Mouse (Mus musculus): ENCODE results near the gene Sbf2. TPM values are rescaled to one million over a fixed set of nuclear protein-coding genes. Genes with fewer than 3 reads are reported as not detected.
A peak's percentile ranks its signal among the peaks of the same experiment; 100 is the strongest.
"Not testable (repeated sequence)": the region's sequence is repeated elsewhere in the genome, so short reads cannot be mapped to it uniquely, and the experiment has no call there.

Gene Sbf2
- total RNA-seq, 2 experiments from 2014 or later, result 0.35 TPM; not detected in 1

- no peak for ATAC-seq (replicated peaks; ENCODE audit: low FRiP score, low TSS enrichment, poor library complexity, severe bottlenecking)
Observed at GRCm38 (mm10) chr7:110470987-110471386, 143.7 kb downstream of the Sbf2 start.

- no peak for ATAC-seq (replicated peaks; ENCODE audit: low FRiP score, low TSS enrichment, poor library complexity, severe bottlenecking)
Observed at GRCm38 (mm10) chr7:110463471-110463870, 151.3 kb downstream of the Sbf2 start.

- peak; percentile 91 for ATAC-seq (replicated peaks; ENCODE audit: low FRiP score, low TSS enrichment, poor library complexity, severe bottlenecking)
Observed at GRCm38 (mm10) chr7:110432301-110432700, 182.4 kb downstream of the Sbf2 start.

- ATAC-seq (replicated peaks; ENCODE audit: low FRiP score, low TSS enrichment, poor library complexity, severe bottlenecking), result no peak
Observed at GRCm38 (mm10) chr7:110416318-110416717, 198.4 kb downstream of the Sbf2 start.

GRCm38 (mm10) chr7:110414276-110414675 lies 200.4 kb downstream of the Sbf2 start:
- no peak for ATAC-seq (replicated peaks; ENCODE audit: low FRiP score, low TSS enrichment, poor library complexity, severe bottlenecking)

- ATAC-seq (replicated peaks; ENCODE audit: low FRiP score, low TSS enrichment, poor library complexity, severe bottlenecking), result no peak
Observed at GRCm38 (mm10) chr7:110402092-110402491, 212.6 kb downstream of the Sbf2 start.

- ATAC-seq (replicated peaks; ENCODE audit: low FRiP score, low TSS enrichment, poor library complexity, severe bottlenecking), result no peak
Observed at GRCm38 (mm10) chr7:110392576-110392975, 222.1 kb downstream of the Sbf2 start.

GRCm38 (mm10) chr7:110391632-110392031 lies 223.1 kb downstream of the Sbf2 start:
- ATAC-seq (replicated peaks; ENCODE audit: low FRiP score, low TSS enrichment, poor library complexity, severe bottlenecking), result no peak

GRCm38 (mm10) chr7:110388889-110389288 lies 225.8 kb downstream of the Sbf2 start:
- not testable (repeated sequence) for ATAC-seq (replicated peaks; ENCODE audit: low FRiP score, low TSS enrichment, poor library complexity, severe bottlenecking)

GRCm38 (mm10) chr7:110387565-110387964 lies 227.2 kb downstream of the Sbf2 start:
- no peak for ATAC-seq (replicated peaks; ENCODE audit: low FRiP score, low TSS enrichment, poor library complexity, severe bottlenecking)

GRCm38 (mm10) chr7:110385482-110385881 lies 229.2 kb downstream of the Sbf2 start:
- no peak for ATAC-seq (replicated peaks; ENCODE audit: low FRiP score, low TSS enrichment, poor library complexity, severe bottlenecking)

- no peak for ATAC-seq (replicated peaks; ENCODE audit: low FRiP score, low TSS enrichment, poor library complexity, severe bottlenecking)
Observed at GRCm38 (mm10) chr7:110384343-110384742, 230.4 kb downstream of the Sbf2 start.

GRCm38 (mm10) chr7:110381625-110382024 lies 233.1 kb downstream of the Sbf2 start:
- no peak for ATAC-seq (replicated peaks; ENCODE audit: low FRiP score, low TSS enrichment, poor library complexity, severe bottlenecking)

- no peak for ATAC-seq (replicated peaks; ENCODE audit: low FRiP score, low TSS enrichment, poor library complexity, severe bottlenecking)
Observed at GRCm38 (mm10) chr7:110379335-110379914, 235.3 kb downstream of the Sbf2 start.

- ATAC-seq (replicated peaks; ENCODE audit: low FRiP score, low TSS enrichment, poor library complexity, severe bottlenecking), result no peak
Observed at GRCm38 (mm10) chr7:110372529-110372928, 242.2 kb downstream of the Sbf2 start.

GRCm38 (mm10) chr7:110362005-110362404 lies 252.7 kb downstream of the Sbf2 start:
- ATAC-seq (replicated peaks; ENCODE audit: low FRiP score, low TSS enrichment, poor library complexity, severe bottlenecking), result no peak

- no peak for ATAC-seq (replicated peaks; ENCODE audit: low FRiP score, low TSS enrichment, poor library complexity, severe bottlenecking)
Observed at GRCm38 (mm10) chr7:110361516-110361915, 253.2 kb downstream of the Sbf2 start.

GRCm38 (mm10) chr7:110359391-110359790 lies 255.3 kb downstream of the Sbf2 start:
- ATAC-seq (replicated peaks; ENCODE audit: low FRiP score, low TSS enrichment, poor library complexity, severe bottlenecking), result no peak

GRCm38 (mm10) chr7:110353971-110354370 lies 260.8 kb downstream of the Sbf2 start:
- ATAC-seq (replicated peaks; ENCODE audit: low FRiP score, low TSS enrichment, poor library complexity, severe bottlenecking), result no peak

- ATAC-seq (replicated peaks; ENCODE audit: low FRiP score, low TSS enrichment, poor library complexity, severe bottlenecking), result no peak
Observed at GRCm38 (mm10) chr7:110347250-110347649, 267.5 kb downstream of the Sbf2 start.

GRCm38 (mm10) chr7:110337601-110338000 lies 277.1 kb downstream of the Sbf2 start:
- no peak for ATAC-seq (replicated peaks; ENCODE audit: low FRiP score, low TSS enrichment, poor library complexity, severe bottlenecking)

Measured in megakaryocyte-erythroid progenitor cell, adult 5-6 weeks (primary cell).